Mouse (Mus musculus): ENCODE data around the gene Macrod2. TPM values are rescaled to one million over a fixed set of nuclear protein-coding genes. Genes with fewer than 3 reads are reported as not detected.

Macrod2 gene
- polyA plus RNA-seq, 1 experiment: 0.95 TPM

DNA sequence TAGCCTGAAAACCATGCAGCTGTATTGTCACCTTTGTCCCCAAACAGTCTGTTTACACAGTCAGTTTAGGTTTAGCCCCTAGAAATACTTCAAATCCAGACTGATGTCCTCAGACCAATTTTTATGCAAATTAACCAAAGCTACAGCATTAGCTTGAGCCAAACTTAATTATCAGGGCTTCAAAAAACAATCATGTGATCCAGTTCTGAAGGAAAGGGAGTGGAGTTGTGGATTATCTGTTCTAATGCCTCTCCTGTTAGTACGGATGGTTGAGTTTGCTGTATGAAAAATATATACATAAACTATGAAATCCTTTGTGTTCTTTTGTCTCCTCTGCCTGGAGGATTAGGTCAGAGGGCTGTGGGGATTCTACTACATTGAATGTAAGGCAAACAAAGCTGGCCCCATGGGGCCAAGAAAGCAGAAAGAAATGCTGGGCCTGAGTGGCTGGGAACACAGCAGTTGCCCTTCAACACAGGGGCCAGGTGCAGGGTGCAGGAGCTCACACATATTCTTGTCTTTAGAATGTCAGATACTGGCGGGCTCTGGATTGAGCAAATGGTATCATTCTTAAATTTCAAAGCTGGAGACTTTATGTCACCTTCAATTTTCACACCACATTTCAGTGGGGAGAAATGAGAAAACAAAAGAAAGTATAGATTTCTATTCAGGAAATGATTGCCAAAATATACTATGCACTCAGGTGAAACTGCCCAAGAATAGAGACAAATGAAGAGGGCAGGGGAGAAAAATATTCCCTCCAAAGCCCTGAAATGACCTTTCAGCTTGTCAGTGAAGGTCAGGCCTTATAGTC lies 1908.2 kb downstream of the Macrod2 start:
- Histone ChIP-seq H3K27me3 (ENCODE audit: control insufficient read depth, insufficient read depth, insufficient read length) (no peaks in the 10 kb centered on the region), H3K79me2 (ENCODE audit: control insufficient read depth, insufficient read depth) (no peaks in the 10 kb centered on the region), H3K4me3 (ENCODE audit: insufficient read depth, poor library complexity, severe bottlenecking) (no peak overlapping the region), H3K79me3 (ENCODE audit: low read depth) (no peaks in the 10 kb centered on the region), H3K36me3 (ENCODE audit: control insufficient read depth, insufficient read depth) (no peaks in the 10 kb centered on the region), H3ac (ENCODE audit: control insufficient read depth, insufficient read length, low read depth) (no peak overlapping the region)
- TF ChIP-seq USF1 (IDR thresholded peaks at IDR 0.05; ENCODE audit: low read depth) (no peak), CEBPB (IDR thresholded peaks at IDR 0.05; ENCODE audit: low read depth) (no peak), MYOG (IDR thresholded peaks at IDR 0.05; ENCODE audit: control insufficient read depth, extremely low read depth, insufficient read length) (no peak), MAX (IDR thresholded peaks at IDR 0.05) (no peak), FOSL1 (IDR thresholded peaks at IDR 0.05; ENCODE audit: insufficient read depth, low read length, poor library complexity, severe bottlenecking) (no peak), CTCF (IDR thresholded peaks at IDR 0.05; ENCODE audit: control insufficient read depth, insufficient read depth, insufficient read length) (no peak), MYOD1 (IDR thresholded peaks at IDR 0.05; ENCODE audit: control insufficient read depth, insufficient read length, low read depth) (no peak)

GRCm38 (mm10) chr2:142303912-142304182 lies 1908.7 kb downstream of the Macrod2 start:
- Histone ChIP-seq H3ac (ENCODE audit: control insufficient read depth, insufficient read length, low read depth) (no peak overlapping the region), H3K79me3 (ENCODE audit: low read depth) (no peaks in the 10 kb centered on the region), H3K36me3 (ENCODE audit: control insufficient read depth, insufficient read depth) (no peaks in the 10 kb centered on the region), H3K4me3 (ENCODE audit: insufficient read depth, poor library complexity, severe bottlenecking) (no peak overlapping the region), H3K27me3 (ENCODE audit: control insufficient read depth, insufficient read depth, insufficient read length) (no peaks in the 10 kb centered on the region), H3K79me2 (ENCODE audit: control insufficient read depth, insufficient read depth) (no peaks in the 10 kb centered on the region)
- TF ChIP-seq MAX (IDR thresholded peaks at IDR 0.05) (no peak), MYOG (IDR thresholded peaks at IDR 0.05; ENCODE audit: control insufficient read depth, extremely low read depth, insufficient read length) (no peak), CEBPB (IDR thresholded peaks at IDR 0.05; ENCODE audit: low read depth) (no peak), MYOD1 (IDR thresholded peaks at IDR 0.05; ENCODE audit: control insufficient read depth, insufficient read length, low read depth) (no peak), USF1 (IDR thresholded peaks at IDR 0.05; ENCODE audit: low read depth) (no peak), CTCF (IDR thresholded peaks at IDR 0.05; ENCODE audit: control insufficient read depth, insufficient read depth, insufficient read length) (no peak), FOSL1 (IDR thresholded peaks at IDR 0.05; ENCODE audit: insufficient read depth, low read length, poor library complexity, severe bottlenecking) (no peak)

DNA sequence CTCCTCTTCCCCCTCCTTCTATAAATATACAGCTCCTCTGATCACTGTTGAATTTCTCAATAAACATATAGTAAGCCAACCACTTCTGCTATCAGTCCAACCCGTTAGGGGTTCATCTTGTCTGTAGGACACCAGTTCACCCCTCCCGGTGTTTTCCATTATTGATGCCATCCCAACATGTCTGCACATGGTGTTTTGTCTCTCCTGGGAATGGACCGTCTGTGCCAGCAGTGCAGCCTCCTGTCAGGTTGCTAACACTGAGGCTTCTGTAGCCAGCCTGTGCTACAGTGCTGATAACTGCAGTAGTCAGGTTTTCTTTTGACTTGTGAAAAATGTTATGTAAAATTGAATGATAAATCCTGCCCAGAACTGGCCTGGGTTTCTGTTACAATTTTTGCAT lies 1928.0 kb downstream of the Macrod2 start:
- no peak for TF ChIP-seq MYOG (IDR thresholded peaks at IDR 0.05; ENCODE audit: control insufficient read depth, extremely low read depth, insufficient read length)
- TF ChIP-seq MYOD1 (IDR thresholded peaks at IDR 0.05; ENCODE audit: control insufficient read depth, insufficient read length, low read depth): no peak
- no peak for TF ChIP-seq FOSL1 (IDR thresholded peaks at IDR 0.05; ENCODE audit: insufficient read depth, low read length, poor library complexity, severe bottlenecking)
- Histone ChIP-seq H3ac (ENCODE audit: control insufficient read depth, insufficient read length, low read depth) (no peak overlapping the region), H3K79me2 (ENCODE audit: control insufficient read depth, insufficient read depth) (no peaks in the 10 kb centered on the region), H3K27me3 (ENCODE audit: control insufficient read depth, insufficient read depth, insufficient read length) (no peaks in the 10 kb centered on the region), H3K36me3 (ENCODE audit: control insufficient read depth, insufficient read depth) (no peaks in the 10 kb centered on the region), H3K4me3 (ENCODE audit: insufficient read depth, poor library complexity, severe bottlenecking) (no peak overlapping the region), H3K79me3 (ENCODE audit: low read depth) (no peaks in the 10 kb centered on the region)

- Histone ChIP-seq H3K36me3 (ENCODE audit: control insufficient read depth, insufficient read depth) (no peaks in the 10 kb centered on the region), H3K79me2 (ENCODE audit: control insufficient read depth, insufficient read depth) (no peaks in the 10 kb centered on the region), H3K27me3 (ENCODE audit: control insufficient read depth, insufficient read depth, insufficient read length) (no peaks in the 10 kb centered on the region)
These were observed 1931.6 kb downstream of the Macrod2 start for GRCm38 (mm10) chr2:142326737-142327136.

GRCm38 (mm10) chr2:142329761-142330160 lies 1934.7 kb downstream of the Macrod2 start:
- no peak overlapping the region for H3ac ChIP-seq (ENCODE audit: control insufficient read depth, insufficient read length, low read depth)
- no peaks in the 10 kb centered on the region for H3K79me2 ChIP-seq (ENCODE audit: control insufficient read depth, insufficient read depth)
- H3K79me3 ChIP-seq (ENCODE audit: low read depth): no peaks in the 10 kb centered on the region
- H3K27me3 ChIP-seq (ENCODE audit: control insufficient read depth, insufficient read depth, insufficient read length): no peaks in the 10 kb centered on the region
- no peak for TF ChIP-seq MYOD1 (IDR thresholded peaks at IDR 0.05; ENCODE audit: control insufficient read depth, insufficient read length, low read depth)
- no peak for TF ChIP-seq CEBPB (IDR thresholded peaks at IDR 0.05; ENCODE audit: low read depth)
- no peak for TF ChIP-seq USF1 (IDR thresholded peaks at IDR 0.05; ENCODE audit: low read depth)
- TF ChIP-seq MYOG (IDR thresholded peaks at IDR 0.05; ENCODE audit: control insufficient read depth, extremely low read depth, insufficient read length): no peak
- no peak for TF ChIP-seq FOSL1 (IDR thresholded peaks at IDR 0.05; ENCODE audit: insufficient read depth, low read length, poor library complexity, severe bottlenecking)
- TF ChIP-seq CTCF (IDR thresholded peaks at IDR 0.05; ENCODE audit: control insufficient read depth, insufficient read depth, insufficient read length): no peak
- no peaks in the 10 kb centered on the region for H3K36me3 ChIP-seq (ENCODE audit: control insufficient read depth, insufficient read depth)
- no peak overlapping the region for H3K4me3 ChIP-seq (ENCODE audit: insufficient read depth, poor library complexity, severe bottlenecking)

More at GRCm38 (mm10) chr2:142326737-142327136, 1931.6 kb downstream of the Macrod2 start:
- no peak for TF ChIP-seq CEBPB (IDR thresholded peaks at IDR 0.05; ENCODE audit: low read depth)
- TF ChIP-seq USF1 (IDR thresholded peaks at IDR 0.05; ENCODE audit: low read depth): no peak
- no peak overlapping the region for H3K4me3 ChIP-seq (ENCODE audit: insufficient read depth, poor library complexity, severe bottlenecking)
- H3K79me3 ChIP-seq (ENCODE audit: low read depth): no peaks in the 10 kb centered on the region
- no peak overlapping the region for H3ac ChIP-seq (ENCODE audit: control insufficient read depth, insufficient read length, low read depth)

DNA sequence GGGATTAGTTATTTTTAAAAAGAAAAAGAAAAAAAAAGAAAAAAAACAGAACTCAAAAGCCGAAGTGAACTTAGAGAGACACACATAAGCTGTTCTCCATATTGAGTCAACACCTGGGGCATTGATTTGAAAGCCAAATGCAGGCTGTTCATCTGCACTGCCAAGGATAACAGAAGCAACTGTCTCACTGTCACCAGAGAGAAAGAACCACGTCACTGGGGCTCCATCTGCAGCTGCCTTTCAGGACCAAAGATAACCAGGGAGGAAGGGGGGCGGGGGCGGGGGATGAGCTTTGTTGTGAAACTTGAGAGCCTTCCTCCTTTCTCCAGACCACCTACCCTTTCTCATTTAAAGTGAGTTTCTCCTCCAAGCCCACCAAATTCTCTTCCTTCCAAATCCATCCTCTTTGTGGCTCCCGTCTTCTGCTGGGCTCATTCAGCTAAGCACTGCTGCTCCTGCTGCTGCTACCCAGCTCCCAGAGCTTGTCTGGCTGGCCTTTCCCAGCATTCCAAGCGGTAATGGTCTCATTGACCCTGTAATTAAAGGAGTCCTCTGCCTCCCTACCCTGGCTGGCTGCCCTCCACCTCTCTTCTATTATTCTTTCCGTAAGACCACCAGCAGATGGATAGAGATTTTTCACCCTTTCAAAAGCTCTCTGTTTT lies 1939.5 kb downstream of the Macrod2 start:
- Histone ChIP-seq H3K36me3 (ENCODE audit: control insufficient read depth, insufficient read depth) (no peaks in the 10 kb centered on the region), H3K79me2 (ENCODE audit: control insufficient read depth, insufficient read depth) (no peaks in the 10 kb centered on the region), H3K4me3 (ENCODE audit: insufficient read depth, poor library complexity, severe bottlenecking) (no peak overlapping the region), H3K27me3 (ENCODE audit: control insufficient read depth, insufficient read depth, insufficient read length) (no peaks in the 10 kb centered on the region), H3ac (ENCODE audit: control insufficient read depth, insufficient read length, low read depth) (no peak overlapping the region), H3K79me3 (ENCODE audit: low read depth) (no peaks in the 10 kb centered on the region)
- TF ChIP-seq MYOD1 (IDR thresholded peaks at IDR 0.05; ENCODE audit: control insufficient read depth, insufficient read length, low read depth): no peak

Measured in C2C12 (cell line).